Mouse (Mus musculus) embryonic facial prominence, embryonic 12.5 days (tissue): ENCODE results near the gene Zfp708. TPM values are rescaled to one million over a fixed set of nuclear protein-coding genes. Genes with fewer than 3 reads are reported as not detected.
A peak's percentile ranks its signal among the peaks of the same experiment; 100 is the strongest.

ENCODE experiments used
- ATAC-seq: fragments of 200-750 bp; cut with Nextera tagmentation; 2 replicates; pipeline ENCODE4 v1.8.0; 2017; ENCODE audit not compliant: insufficient number of reproducible peaks, insufficient read depth, low FRiP score, low TSS enrichment
- H3K27ac ChIP-seq: fragments of 300-500 bp; sonication (generic); 2 replicates; pipeline ENCODE4 v1.5.1; 2016; ENCODE audit warnings: mild to moderate bottlenecking
- H3K27me3 ChIP-seq: fragments of 300-500 bp; sonication (generic); 2 replicates; pipeline ENCODE4 v1.6.1; 2016; ENCODE audit warnings: mild to moderate bottlenecking, moderate library complexity
- H3K36me3 ChIP-seq: fragments of 300-500 bp; sonication (generic); 2 replicates; pipeline ENCODE4 v1.6.1; 2016; ENCODE audit warnings: mild to moderate bottlenecking
- H3K4me1 ChIP-seq: fragments of 300-500 bp; sonication (generic); 2 replicates; pipeline ENCODE4 v1.6.1; 2016
- H3K4me2 ChIP-seq: fragments of 300-500 bp; sonication (generic); replicated peaks from 2 replicates; pipeline ENCODE4 v1.6.1; 2016; ENCODE audit warnings: mild to moderate bottlenecking, moderate library complexity
- H3K4me3 ChIP-seq: fragments of 300-500 bp; sonication (generic); 2 replicates; pipeline ENCODE4 v1.5.1; 2016; ENCODE audit warnings: mild to moderate bottlenecking
- H3K9ac ChIP-seq: fragments of 300-500 bp; sonication (generic); 2 replicates; pipeline ENCODE4 v1.6.1; 2016; ENCODE audit warnings: mild to moderate bottlenecking, moderate library complexity
- H3K9me3 ChIP-seq: fragments of 300-500 bp; sonication (generic); 2 replicates; pipeline ENCODE4 v1.6.1; 2016; ENCODE audit warnings: mild to moderate bottlenecking, moderate library complexity
- WGBS: fragments of 180-500 bp; shearing (Covaris S2); methylation state at CpG from one replicate; pipeline ENCODE4 v1.1.7; 2016; 5-methylcytosine and 5-hydroxymethylcytosine counted together
- polyA plus RNA-seq: library from polyadenylated mRNA; unstranded; fragments of >200 nt; fragmentation: Nextera tagmentation; extraction: Ambion mirVana; gene quantifications from 2 replicates; pipeline ENCODE4 v1.2.1, GENCODE M21; 2016

Gene Zfp708
- polyA plus RNA-seq, 1 experiment from 2014 or later = 8.1 TPM

GRCm38 (mm10) chr13:67081946-67082345, 15.8 kb downstream of the Zfp708 start:
- 83% methylated on average over 1 of the region's 1 CpGs for WGBS
- Histone ChIP-seq H3K36me3 (peaks cover 8% of the 10 kb centered on the region), H3K27ac (peak overlapping the region; percentile 93), H3K4me1 (0 out of 2 replicates have a peak, but pooled peaks cover 3% of the 10 kb centered on the region), H3K4me2 (peak overlapping the region; percentile 67), H3K4me3 (peak overlapping the region; percentile 64; the same call in 1 of the 2 replicates), H3K27me3 (no peaks in the 10 kb centered on the region), H3K9me3 (peaks cover 2% of the 10 kb centered on the region; the same call in 1 of the 2 replicates), H3K9ac (0 out of 2 replicates have a peak overlapping the region, but pooled peaks have one; percentile 65)
- ATAC-seq = no peak

DNA sequence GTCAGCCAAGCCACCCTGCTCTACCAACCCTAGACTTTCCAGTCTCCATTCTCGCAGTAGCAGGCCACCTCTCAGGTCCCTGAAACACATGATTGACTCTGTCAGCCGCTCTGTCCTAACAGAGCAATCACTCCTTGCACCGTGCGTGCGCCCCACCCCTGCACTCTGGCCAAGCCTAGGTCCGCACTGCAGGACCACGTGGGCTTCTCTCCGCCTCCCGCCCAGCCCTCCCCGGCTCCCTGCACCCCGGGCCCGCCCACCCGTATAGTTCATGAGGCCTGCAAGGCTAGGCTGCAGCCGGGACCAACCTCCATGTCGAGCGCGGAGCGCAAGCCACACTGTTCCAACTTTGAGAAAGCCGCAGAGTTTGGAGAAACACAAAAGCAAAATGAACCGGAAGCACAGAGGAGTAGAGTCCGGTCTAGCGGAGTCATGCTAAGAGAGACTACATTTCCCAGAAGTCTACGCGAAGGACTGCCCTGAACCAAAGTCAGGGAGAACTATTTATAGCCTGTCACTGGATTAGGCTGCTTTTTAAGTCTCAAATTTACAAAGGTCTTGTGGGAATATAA, 16.5 kb downstream of the Zfp708 start:
- WGBS = under 1% methylated on average over 24 of the region's 24 CpGs
- Histone ChIP-seq H3K9ac (peak overlapping the region; percentile 65), H3K9me3 (peaks cover 3% of the 10 kb centered on the region; the same call in 1 of the 2 replicates), H3K4me1 (0 out of 2 replicates have a peak, but pooled peaks cover 3% of the 10 kb centered on the region), H3K27ac (peak overlapping the region; percentile 93), H3K27me3 (no peaks in the 10 kb centered on the region), H3K4me2 (peak overlapping the region; percentile 67), H3K36me3 (peaks cover 9% of the 10 kb centered on the region), H3K4me3 (peak overlapping the region; percentile 64)
- peak; percentile 99 for ATAC-seq

- Histone ChIP-seq H3K4me3 (no peak overlapping the region), H3K4me2 (no peak overlapping the region), H3K4me1 (0 out of 2 replicates have a peak, but pooled peaks cover 3% of the 10 kb centered on the region), H3K27ac (no peak overlapping the region), H3K9ac (no peak overlapping the region), H3K36me3 (peaks cover 33% of the 10 kb centered on the region), H3K9me3 (peaks cover 14% of the 10 kb centered on the region; the same call in 1 of the 2 replicates), H3K27me3 (no peaks in the 10 kb centered on the region)
- no peak for ATAC-seq
- 94% methylated on average over 2 of the region's 2 CpGs for WGBS
Observed at GRCm38 (mm10) chr13:67077244-67077643, 20.5 kb downstream of the Zfp708 start.

- WGBS = 82% methylated on average over 2 of the region's 2 CpGs
- Histone ChIP-seq H3K4me2 (no peak overlapping the region), H3K36me3 (peaks cover 60% of the 10 kb centered on the region), H3K9me3 (peaks cover 25% of the 10 kb centered on the region; the same call in 1 of the 2 replicates), H3K27me3 (no peaks in the 10 kb centered on the region), H3K27ac (no peak overlapping the region), H3K4me1 (no peaks in the 10 kb centered on the region), H3K9ac (no peak overlapping the region), H3K4me3 (no peak overlapping the region)
- ATAC-seq = no peak
Observed at GRCm38 (mm10) chr13:67072786-67073185, 25.0 kb downstream of the Zfp708 start.

GRCm38 (mm10) chr13:67065386-67065785, 32.4 kb downstream of the Zfp708 start:
- ATAC-seq = no peak
- Histone ChIP-seq H3K27me3 (no peaks in the 10 kb centered on the region), H3K4me2 (no peak overlapping the region), H3K9ac (no peak overlapping the region), H3K36me3 (peaks cover 18% of the 10 kb centered on the region), H3K27ac (no peak overlapping the region), H3K4me3 (no peak overlapping the region), H3K4me1 (no peaks in the 10 kb centered on the region), H3K9me3 (peaks cover 9% of the 10 kb centered on the region; the same call in 1 of the 2 replicates)
- WGBS = 88% methylated on average over 8 of the region's 8 CpGs

- Histone ChIP-seq H3K4me3 (no peak overlapping the region), H3K4me2 (no peak overlapping the region), H3K27me3 (no peaks in the 10 kb centered on the region), H3K36me3 (no peaks in the 10 kb centered on the region), H3K9ac (no peak overlapping the region), H3K4me1 (peaks cover 3% of the 10 kb centered on the region; the same call in 1 of the 2 replicates), H3K9me3 (0 out of 2 replicates have a peak, but pooled peaks cover 4% of the 10 kb centered on the region), H3K27ac (no peak overlapping the region)
- no peak for ATAC-seq
- WGBS = 61% methylated on average over 7 of the region's 7 CpGs
Observed at GRCm38 (mm10) chr13:67062427-67062826, 35.3 kb downstream of the Zfp708 start.

DNA sequence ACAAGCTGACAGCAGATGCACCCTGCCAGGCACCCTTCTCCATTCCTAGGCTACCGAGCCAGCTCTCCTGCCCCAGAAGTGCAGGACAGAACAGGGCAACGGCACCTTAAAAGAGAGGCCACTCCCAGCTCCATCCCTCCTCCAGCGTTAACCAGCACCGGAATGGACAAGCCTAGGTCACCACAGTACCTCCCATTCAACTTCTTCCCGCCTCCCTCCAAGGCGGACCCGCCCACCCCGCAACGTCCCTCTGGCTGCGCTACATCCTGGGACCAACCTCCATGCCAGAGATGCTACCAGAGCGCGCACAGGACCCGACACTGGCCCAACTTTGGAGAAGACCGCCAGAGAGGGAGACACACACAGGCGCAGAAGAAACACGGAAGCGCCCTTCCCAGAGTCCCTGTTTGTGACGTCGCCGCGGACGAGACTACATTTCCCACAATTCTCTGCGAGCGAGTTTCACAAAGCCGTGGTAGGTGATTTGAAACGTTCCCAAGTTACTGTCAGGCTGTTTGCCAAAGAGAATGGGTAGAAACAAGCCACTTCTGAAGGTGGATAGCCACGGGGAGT, 36.9 kb downstream of the Zfp708 start, which contains the start of gene Zfp712:
Zfp712 (minus strand) TSS at position 385 of the 573 bp plus-strand sequence.
- peak within 1 kb of the TSS; percentile 68 for H3K9ac ChIP-seq

DNA sequence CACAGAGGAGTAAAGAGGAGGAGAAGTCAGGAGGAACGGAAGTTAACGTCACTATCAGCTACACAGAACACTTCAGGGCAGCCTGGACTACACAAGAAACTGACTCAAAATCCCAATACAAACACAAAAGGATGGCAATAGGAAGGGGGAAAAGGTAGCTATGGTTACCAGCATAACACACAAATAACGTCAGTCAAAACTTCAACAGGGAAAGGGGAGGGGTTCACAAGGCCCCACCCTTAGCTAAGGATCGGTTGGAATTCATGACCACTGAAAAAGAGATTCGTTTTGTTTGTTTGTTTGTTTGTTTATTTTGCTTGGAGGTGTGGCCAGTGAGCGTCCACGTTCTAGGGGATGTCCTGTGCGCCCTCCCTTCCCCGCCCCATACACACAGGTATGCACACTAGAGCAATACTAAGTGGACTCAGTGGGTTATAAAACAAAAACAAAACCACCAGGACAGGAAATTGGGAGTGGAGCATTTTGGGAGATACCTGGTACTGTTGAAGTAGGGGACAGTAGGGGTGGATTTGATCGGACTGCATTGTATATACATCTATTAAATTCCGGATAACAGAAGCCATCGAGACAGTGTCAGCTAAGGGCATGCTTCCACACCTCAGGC, 37.5 kb downstream of the Zfp708 start:
- peak overlapping the region; percentile 69 for H3K4me3 ChIP-seq
- no peak; the same call in 1 of the 2 replicates for ATAC-seq
- H3K27me3 ChIP-seq = no peaks in the 10 kb centered on the region
- peaks cover 3% of the 10 kb centered on the region; the same call in 1 of the 2 replicates for H3K4me1 ChIP-seq
- 0 out of 2 replicates have a peak, but pooled peaks cover 3% of the 10 kb centered on the region for H3K9me3 ChIP-seq
- WGBS = 3% methylated on average over 12 of the region's 12 CpGs
- H3K9ac ChIP-seq = peak overlapping the region; percentile 68
- H3K36me3 ChIP-seq = no peaks in the 10 kb centered on the region
- H3K4me2 ChIP-seq = peak overlapping the region; percentile 61
- peak overlapping the region; percentile 84 for H3K27ac ChIP-seq

More for the DNA sequence above, 36.9 kb downstream of the Zfp708 start, which contains the start of gene Zfp712:
- H3K4me2 ChIP-seq = peak within 1 kb of the TSS; percentile 61
- no peaks in the 10 kb centered on the region for H3K36me3 ChIP-seq
- H3K27me3 ChIP-seq = no peaks in the 10 kb centered on the region
- H3K9me3 ChIP-seq = 0 out of 2 replicates have a peak, but pooled peaks cover 3% of the 10 kb centered on the region
- peak within 1 kb of the TSS; percentile 84 for H3K27ac ChIP-seq
- WGBS = under 1% methylated on average over 27 of the region's 27 CpGs
- peak; percentile 98 for ATAC-seq
- peaks cover 3% of the 10 kb centered on the region; the same call in 1 of the 2 replicates for H3K4me1 ChIP-seq
- peak within 1 kb of the TSS; percentile 69 for H3K4me3 ChIP-seq

Other genes with a start within 250 kb of the Zfp708 start
- 1.3 and 1.7 TPM in 2 replicates for gene Gm10767, start 193.1 kb downstream of the Zfp708 start, polyA plus RNA-seq
- 4.3 and 4.6 TPM in 2 replicates for gene Zfp712, start 36.8 kb downstream of the Zfp708 start, polyA plus RNA-seq
- 2.3 and 3.4 TPM in 2 replicates for gene Gm28557, start 10.6 kb upstream of the Zfp708 start, polyA plus RNA-seq
- gene Rslcan18, start 18.3 kb upstream of the Zfp708 start, polyA plus RNA-seq = 0.24 and 0.32 TPM in 2 replicates
- 1.9 and 2.8 TPM in 2 replicates for gene Zfp759, start 23.7 kb upstream of the Zfp708 start, polyA plus RNA-seq
- 6.8 and 7.8 TPM in 2 replicates for gene Rsl1, start 75.2 kb upstream of the Zfp708 start, polyA plus RNA-seq
- 1.9 and 3.0 TPM in 2 replicates for gene Zfp455, start 96.5 kb upstream of the Zfp708 start, polyA plus RNA-seq
- gene Zfp458, start 180.5 kb upstream of the Zfp708 start, polyA plus RNA-seq = 1.9 and 2.4 TPM in 2 replicates
- 0.55 and 0.87 TPM in 2 replicates for gene Zfp457, start 208.5 kb upstream of the Zfp708 start, polyA plus RNA-seq
- 2.5 and 2.9 TPM in 2 replicates for gene Zfp595, start 234.6 kb upstream of the Zfp708 start, polyA plus RNA-seq